Mouse (Mus musculus): ENCODE measurements at regions not wholly inside any gene's neighbourhood (a gene's known extent, or its start where the extent isn't known, plus 50 kb on each side); places are given as distances from the start of the nearest gene placed in this dataset.

DNA sequence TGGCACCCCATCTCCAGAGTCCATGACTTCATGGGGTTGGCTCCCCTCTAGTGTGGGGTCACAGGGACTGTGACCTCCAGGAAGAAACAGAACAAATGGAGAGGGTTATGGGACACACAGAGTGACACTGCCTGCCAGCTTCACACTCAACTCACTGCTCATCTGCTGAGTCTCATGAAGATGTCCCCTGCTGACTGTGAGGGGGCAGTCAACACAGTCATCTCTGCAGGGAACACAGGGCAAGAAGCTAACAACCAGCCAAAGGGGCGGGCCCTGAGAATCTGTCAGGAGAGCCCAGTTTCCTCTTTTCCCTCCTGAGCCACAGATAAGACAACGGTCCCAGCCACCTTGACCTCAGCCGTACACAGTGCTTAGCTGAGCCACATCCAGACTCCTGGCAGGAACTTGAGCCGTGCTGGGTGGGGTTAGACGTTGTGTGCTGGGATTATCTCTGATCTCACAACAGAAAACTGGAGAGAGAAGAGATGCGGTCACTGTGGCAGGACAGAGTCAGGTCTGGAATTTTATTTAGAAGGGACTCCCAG is 294.6 kb downstream of the Ajap1 start:
- TF ChIP-seq POLR2A (IDR thresholded peaks at IDR 0.05; ENCODE audit: borderline replicate concordance, low read depth, low read length) (no peak), CTCF (IDR thresholded peaks at IDR 0.05; ENCODE audit: low read depth, low read length) (no peak)
